Mouse (Mus musculus) spleen, adult 2 months (tissue): ENCODE measurements at regions not wholly inside any gene's neighbourhood (a gene's known extent, or its start where the extent isn't known, plus 50 kb on each side); places are given as distances from the start of the nearest gene placed in this dataset.

Experiments
- DNase-seq, 2 experiments: peaks; one replicate each; pipeline versions ENCODE4 v3.0.0 to v3.0.0-alpha.2; 2012 to 2021; ENCODE audit warnings: low spot score in 2 of 2, low read depth in 1 of 2
- H3K27ac ChIP-seq: fragments of 200-500 bp; 2 replicates; pipeline ENCODE4 v1.5.1; 2012; ENCODE audit warnings: low read length, inconsistent platforms; ENCODE audit not compliant: insufficient read depth
- H3K27me3 ChIP-seq: fragments of 200-500 bp; 2 replicates; pipeline ENCODE4 v1.6.1; 2012; ENCODE audit warnings: mild to moderate bottlenecking, moderate library complexity, low read length, inconsistent platforms; ENCODE audit not compliant: control insufficient read depth, insufficient read depth
- H3K36me3 ChIP-seq: fragments of 200-500 bp; 2 replicates; pipeline ENCODE4 v1.6.1; 2012; ENCODE audit warnings: mild to moderate bottlenecking, low read length, inconsistent platforms; ENCODE audit not compliant: control insufficient read depth, insufficient read depth
- H3K4me1 ChIP-seq: fragments of 200-500 bp; 2 replicates; pipeline ENCODE4 v1.6.1; 2011; ENCODE audit warnings: inconsistent platforms; ENCODE audit not compliant: control insufficient read depth, insufficient read depth, insufficient read length
- H3K4me3 ChIP-seq: fragments of 200-500 bp; 2 replicates; pipeline ENCODE4 v1.5.1; 2011; ENCODE audit warnings: mild to moderate bottlenecking, inconsistent platforms; ENCODE audit not compliant: insufficient read depth, insufficient read length; ENCODE audit errors: extremely low read depth
- CTCF ChIP-seq: fragments of 200-500 bp; IDR thresholded peaks from 2 replicates; pipeline ENCODE4 v1.5.1; 2011; ENCODE audit warnings: mild to moderate bottlenecking, inconsistent platforms; ENCODE audit not compliant: insufficient read depth, insufficient read length, insufficient replicate concordance; ENCODE audit errors: extremely low read depth
- POLR2A ChIP-seq: fragments of 200-500 bp; IDR thresholded peaks from 2 replicates; pipeline ENCODE4 v1.6.1; 2011; ENCODE audit warnings: low read depth, low read length, inconsistent platforms
- WGBS: fragments of 180-500 bp; shearing (Covaris S2); methylation state at CpG from one replicate; pipeline ENCODE4 v1.1.7; 2018; 5-methylcytosine and 5-hydroxymethylcytosine counted together

DNA sequence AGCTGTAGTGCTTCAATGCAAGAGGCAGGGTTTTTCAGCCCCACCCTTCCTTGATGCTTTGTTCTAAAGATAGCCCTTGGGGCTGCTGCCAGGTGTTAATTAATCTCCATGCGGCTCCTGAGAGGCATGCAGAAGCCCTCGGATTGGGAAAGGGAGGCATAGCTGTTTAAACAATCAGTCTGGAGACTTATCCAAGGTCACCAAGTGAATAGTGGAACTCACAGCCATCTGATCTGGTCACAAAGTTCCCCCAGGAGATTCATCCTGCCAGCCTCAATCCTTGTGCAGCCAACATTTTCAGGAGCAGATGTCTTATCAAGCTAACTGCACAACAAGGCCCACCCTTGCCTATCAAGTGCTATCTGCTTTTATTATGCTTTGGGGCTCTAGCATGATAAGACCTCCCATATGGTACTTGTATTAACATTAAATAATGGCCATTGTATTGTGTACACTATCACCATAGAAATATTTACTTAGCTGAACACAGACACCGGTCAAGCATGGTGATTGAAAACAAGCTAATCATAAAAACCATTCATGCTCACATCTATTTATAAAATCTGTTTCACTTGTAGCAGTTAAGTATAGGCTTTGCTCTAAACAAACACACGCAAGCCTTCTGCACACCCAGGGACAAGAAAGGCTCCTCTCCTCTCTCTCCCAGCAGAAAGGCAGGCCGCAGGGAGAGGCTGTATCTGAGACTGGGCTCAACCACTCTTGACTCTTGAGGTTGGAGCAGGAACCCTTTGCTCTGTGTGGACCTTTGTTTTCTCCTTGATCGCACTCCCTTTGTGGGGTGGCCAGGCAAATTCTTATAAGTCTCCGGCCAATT is 297.4 kb downstream of the Ets1 start:
- 81% methylated on average over 7 of the region's 7 CpGs for WGBS
- TF ChIP-seq POLR2A (no peak), CTCF (no peak)
- no peak overlapping the region for H3K4me3 ChIP-seq
- no peak for DNase-seq
- peaks cover 22% of the 10 kb centered on the region for H3K4me1 ChIP-seq
- no peaks in the 10 kb centered on the region for H3K27me3 ChIP-seq
- H3K36me3 ChIP-seq, result no peaks in the 10 kb centered on the region
- H3K27ac ChIP-seq, result peak overlapping the region; percentile 66

GRCm38 (mm10) chr9:32934436-32934835 is 298.4 kb downstream of the Ets1 start:
- WGBS, result 67% methylated on average over 1 of the region's 1 CpGs
- DNase-seq, result no peak
- Histone ChIP-seq H3K27ac (no peak overlapping the region), H3K4me1 (peaks cover 19% of the 10 kb centered on the region; the same call in 1 of the 2 replicates), H3K36me3 (no peaks in the 10 kb centered on the region), H3K4me3 (no peak overlapping the region), H3K27me3 (no peaks in the 10 kb centered on the region)
- TF ChIP-seq POLR2A (no peak), CTCF (no peak)

GRCm38 (mm10) chr9:32936462-32936861 is 300.4 kb downstream of the Ets1 start:
- DNase-seq, result no peak
- Histone ChIP-seq H3K4me1 (peaks cover 19% of the 10 kb centered on the region; the same call in 1 of the 2 replicates), H3K27ac (no peak overlapping the region), H3K36me3 (no peaks in the 10 kb centered on the region), H3K27me3 (no peaks in the 10 kb centered on the region), H3K4me3 (no peak overlapping the region)
- no peak for TF ChIP-seq POLR2A
- TF ChIP-seq CTCF, result no peak
- 82% methylated on average over 9 of the region's 9 CpGs for WGBS

- H3K27ac ChIP-seq, result peak overlapping the region; percentile 59
- H3K27me3 ChIP-seq, result no peaks in the 10 kb centered on the region
- DNase-seq, result no peak
- no peak overlapping the region for H3K4me3 ChIP-seq
- WGBS, result 77% methylated on average over 7 of the region's 7 CpGs
- H3K4me1 ChIP-seq, result peaks cover 15% of the 10 kb centered on the region; the same call in 1 of the 2 replicates
- TF ChIP-seq POLR2A (no peak), CTCF (no peak)
- no peaks in the 10 kb centered on the region for H3K36me3 ChIP-seq
Measured at GRCm38 (mm10) chr9:32937391-32937790, 301.4 kb downstream of the Ets1 start.

- 69% methylated on average over 6 of the region's 6 CpGs for WGBS
- no peak for DNase-seq
- Histone ChIP-seq H3K27me3 (no peaks in the 10 kb centered on the region), H3K36me3 (no peaks in the 10 kb centered on the region), H3K27ac (peak overlapping the region; percentile 8; the same call in 1 of the 2 replicates), H3K4me3 (no peak overlapping the region), H3K4me1 (peaks cover 8% of the 10 kb centered on the region; the same call in 1 of the 2 replicates)
- TF ChIP-seq CTCF, result no peak
- no peak for TF ChIP-seq POLR2A
Measured at GRCm38 (mm10) chr9:32938857-32939256, 302.8 kb downstream of the Ets1 start.

DNA sequence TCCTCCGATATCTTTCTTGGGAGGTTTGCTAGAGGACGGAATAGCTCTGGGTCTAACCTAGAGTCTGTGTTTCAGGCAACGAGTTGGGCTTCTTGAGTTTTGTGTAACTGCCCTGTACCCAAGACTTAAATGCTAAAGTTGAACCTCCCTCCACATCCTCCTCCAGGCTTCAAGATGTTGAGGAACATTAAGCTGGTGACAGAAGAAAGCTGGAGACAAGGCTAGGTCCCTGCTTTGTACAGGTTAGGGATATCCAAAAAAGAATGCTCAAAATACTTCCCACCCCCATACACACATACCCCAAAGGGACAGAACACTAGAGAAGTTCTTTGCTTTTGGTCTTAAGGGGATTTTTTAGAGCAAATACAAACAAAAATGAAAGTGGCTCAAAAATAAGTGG is 303.6 kb downstream of the Ets1 start:
- 77% methylated on average over 3 of the region's 3 CpGs for WGBS
- Histone ChIP-seq H3K4me3 (no peak overlapping the region), H3K36me3 (no peaks in the 10 kb centered on the region), H3K27ac (peak overlapping the region; percentile 52; the same call in 1 of the 2 replicates), H3K27me3 (no peaks in the 10 kb centered on the region), H3K4me1 (peaks cover 8% of the 10 kb centered on the region; the same call in 1 of the 2 replicates)
- DNase-seq, result no peak
- TF ChIP-seq POLR2A, result no peak
- TF ChIP-seq CTCF, result no peak
